Mouse (Mus musculus) kidney, adult 2 months (tissue): ENCODE measurements around the gene Tor1b.

Source experiments
- CTCF ChIP-seq: fragments of 200-500 bp; conservative IDR thresholded peaks from 2 replicates; pipeline ENCODE4 v1.5.1; 2011; ENCODE audit warnings: low read depth, mild to moderate bottlenecking, control low read depth, low read length, moderate library complexity, mixed read lengths; ENCODE audit not compliant: insufficient read depth, insufficient read length
- POLR2A ChIP-seq: fragments of 200-500 bp; IDR thresholded peaks from one replicate; pipeline ENCODE4 v1.6.1; 2011; ENCODE audit warnings: low read depth, low read length, control low read depth

DNA sequence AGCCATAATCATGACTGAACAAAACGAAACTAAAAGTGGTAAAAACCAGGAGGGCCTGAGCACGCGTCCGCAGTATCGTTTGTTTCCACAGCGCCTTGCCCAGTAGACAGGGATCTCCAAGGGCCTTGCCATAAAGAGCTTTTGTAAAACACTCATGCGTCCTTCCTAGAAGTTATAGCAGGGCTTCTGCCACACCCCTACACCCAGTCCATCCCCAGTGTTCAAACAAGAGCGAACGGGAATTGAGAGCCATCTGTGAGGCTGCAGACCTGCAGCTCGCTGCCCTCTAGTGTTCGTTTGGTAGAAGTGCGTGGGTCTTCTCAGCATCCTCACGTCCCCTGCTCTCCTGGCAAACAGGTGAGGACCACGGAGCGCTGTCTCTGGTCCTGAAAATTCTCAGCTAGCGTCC lies 10.2 kb upstream of the Tor1b start:
- TF ChIP-seq CTCF = peak; percentile 93
- TF ChIP-seq POLR2A = no peak
